7 mouse cellular contexts compared by ENCODE assay signal in the genomic region with DNA sequence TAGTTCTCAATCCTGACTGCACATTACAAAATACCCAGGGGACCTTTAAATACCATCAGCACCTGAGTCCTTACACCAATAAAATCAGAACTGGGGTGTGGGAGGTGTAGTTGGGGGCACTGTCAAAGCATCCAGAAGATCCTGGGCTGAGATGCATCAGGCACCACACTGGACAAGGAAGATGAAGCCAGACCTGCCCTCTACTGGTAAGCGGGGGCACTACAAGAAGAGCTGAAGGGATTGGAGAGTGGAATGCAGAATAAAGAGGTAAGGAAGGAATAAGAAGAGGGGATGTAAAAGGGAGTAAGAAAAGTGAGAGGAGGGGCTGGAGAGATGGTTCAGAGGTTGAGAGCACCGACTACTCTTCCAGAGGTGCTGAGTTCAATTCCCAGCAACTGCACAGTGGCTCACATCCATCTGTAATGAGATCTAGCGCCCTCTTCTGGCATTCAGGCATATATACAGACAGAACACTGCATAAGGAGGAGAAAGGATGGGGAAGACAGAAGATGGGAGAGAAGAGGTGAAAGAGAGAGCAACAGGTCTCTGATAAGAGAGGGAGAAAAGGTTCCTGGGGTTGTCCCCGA.
A peak's percentile ranks its signal among the peaks of the same experiment; 100 is the strongest.
DNase-seq lines count a peak whose midpoint lies in the region; ATAC-seq and TF ChIP-seq lines count a peak whose summit lies in the region.

No protein-coding gene starts in this region.

- no peak overlapping the region for H3K9ac ChIP-seq in lung, postnatal 0 days (replicated peaks; ENCODE audit: low read depth)

- H3K4me3 ChIP-seq in lung, postnatal 0 days (ENCODE audit: low read depth, low read length) = no peak overlapping the region

- TF ChIP-seq EP300 in lung, postnatal 0 days (IDR thresholded peaks at IDR 0.05) = no peak

- no peaks in the 10 kb centered on the region for H3K36me3 ChIP-seq in lung, postnatal 0 days (ENCODE audit: insufficient read depth, low read length)

- H3K4me1 ChIP-seq in lung, postnatal 0 days (ENCODE audit: insufficient read depth, low read depth, low read length) = no peaks in the 10 kb centered on the region

- 34% methylated on average over 4 of the region's 4 CpGs for WGBS in lung, postnatal 0 days

- H3K27me3 ChIP-seq in lung, postnatal 0 days (replicated peaks; ENCODE audit: insufficient read depth, low read length) = no peaks in the 10 kb centered on the region

- H3K4me2 ChIP-seq in lung, postnatal 0 days (replicated peaks; ENCODE audit: low read depth, low read length) = no peak overlapping the region

- no peaks in the 10 kb centered on the region for H3K9me3 ChIP-seq in lung, postnatal 0 days (ENCODE audit: low read length)

- ATAC-seq in lung, postnatal 0 days = no peak

- TF ChIP-seq CTCF in lung, postnatal 0 days (IDR thresholded peaks at IDR 0.05) = peak; percentile 81

- DNase-seq in ovary, postnatal 10 days (ENCODE audit: low spot score) = peak; percentile 17
- DNase-seq in ovary, adult 18-20 months (ENCODE audit: low spot score) = no peak
- DNase-seq in adrenal gland, adult 2 months = peak; percentile 58
- peak; percentile 79 for DNase-seq in embryo, embryonic 10.5 days (ENCODE audit: low spot score)
- DNase-seq in induced T-regulatory cell, adult 2 months (ENCODE audit: low read depth) = peak; percentile 49
- peak; percentile 41 for DNase-seq in lung, postnatal 0 days (ENCODE audit: low spot score)
- DNase-seq in retina, postnatal 7 days (ENCODE audit: low read depth, low spot score) = peak; percentile 68

- H3K27ac ChIP-seq in lung, postnatal 0 days (ENCODE audit: low read length) = no peak overlapping the region
